Mouse (Mus musculus) olfactory bulb, adult 2 months (tissue): ENCODE data around the gene Cep104. TPM values are rescaled to one million over a fixed set of nuclear protein-coding genes. Genes with fewer than 3 reads are reported as not detected.

Experiments used
- H3K27ac ChIP-seq: fragments of 200-500 bp; 2 replicates; pipeline ENCODE4 v1.5.1; 2012; ENCODE audit warnings: low read depth, low read length; ENCODE audit not compliant: insufficient read depth
- H3K4me1 ChIP-seq: fragments of 200-500 bp; 2 replicates; pipeline ENCODE4 v1.6.1; 2012; ENCODE audit warnings: low read length; ENCODE audit not compliant: control insufficient read depth, insufficient read depth
- H3K4me3 ChIP-seq: fragments of 200-500 bp; 2 replicates; pipeline ENCODE4 v1.5.1; 2012; ENCODE audit warnings: mild to moderate bottlenecking, low read depth, low read length, moderate library complexity; ENCODE audit not compliant: insufficient read depth
- CTCF ChIP-seq: fragments of 200-500 bp; IDR thresholded peaks from 2 replicates; pipeline ENCODE4 v1.5.1; 2012; ENCODE audit warnings: low read depth, mild to moderate bottlenecking, low read length, moderate library complexity; ENCODE audit not compliant: insufficient read depth
- POLR2A ChIP-seq: fragments of 200-500 bp; IDR thresholded peaks from 2 replicates; pipeline ENCODE4 v1.6.1; 2012; ENCODE audit warnings: mild to moderate bottlenecking, low read depth, low read length, moderate library complexity; ENCODE audit not compliant: insufficient read depth
- WGBS: fragments of 180-500 bp; shearing (Covaris S2); methylation state at CpG from one replicate; pipeline ENCODE4 v1.1.7; 2018; 5-methylcytosine and 5-hydroxymethylcytosine counted together
- polyA plus RNA-seq: library from polyadenylated mRNA; stranded (reverse); fragments of >200 nt; gene quantifications from 2 replicates; pipeline ENCODE4 v1.2.4, GENCODE M21; 2012; ENCODE audit warnings: low replicate concordance; ENCODE audit not compliant: missing spikeins, insufficient read depth, insufficient read length

Cep104 gene
- polyA plus RNA-seq, 1 experiment = not detected

DNA sequence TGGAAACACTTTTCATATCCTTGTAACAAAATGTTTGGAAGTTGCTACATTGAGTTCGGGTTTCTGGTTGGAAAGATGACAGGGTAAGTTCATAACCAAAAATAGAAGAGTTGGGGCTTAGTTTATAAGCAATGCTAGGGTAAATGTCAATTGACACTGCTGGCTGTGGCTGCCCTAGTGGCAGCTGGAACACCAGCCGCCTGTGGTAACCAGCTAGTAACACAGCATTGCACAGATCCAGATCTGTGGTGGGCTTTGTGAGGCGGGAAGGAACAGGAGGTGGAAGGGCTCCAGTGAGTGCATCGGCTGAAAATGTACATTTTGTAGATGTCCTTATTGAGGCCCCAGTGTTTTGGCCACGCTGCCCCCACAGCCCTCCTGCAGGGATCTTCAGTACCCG is 774 bp downstream of the Cep104 start:
- 22% methylated on average over 6 of the region's 6 CpGs for WGBS
- H3K27ac ChIP-seq = no peak overlapping the region
- TF ChIP-seq POLR2A (no peak), CTCF (no peak)

DNA sequence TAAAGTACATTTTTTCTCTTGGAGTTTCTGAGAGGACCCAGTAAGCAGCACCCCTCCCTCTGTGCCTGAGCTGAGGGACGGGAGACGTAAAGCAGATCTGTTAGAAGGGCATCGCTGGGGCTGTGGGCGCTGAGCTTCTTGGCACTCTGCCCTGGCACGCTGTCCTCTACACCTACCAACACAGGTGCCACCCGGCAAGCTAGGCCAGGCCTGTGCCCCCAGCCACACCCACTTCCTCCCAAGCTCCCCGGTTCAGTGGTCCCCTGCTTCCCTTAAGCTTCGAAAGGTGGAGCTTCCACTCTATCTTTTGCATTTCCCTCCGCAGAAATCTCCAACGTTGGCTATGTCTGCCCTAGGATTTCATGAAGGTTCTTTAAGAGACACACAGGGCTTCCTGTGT is 4.2 kb downstream of the Cep104 start:
- Histone ChIP-seq H3K4me1 (peaks cover 23% of the 10 kb centered on the region), H3K4me3 (no peak overlapping the region), H3K27ac (no peak overlapping the region)
- no peak for TF ChIP-seq CTCF
- no peak for TF ChIP-seq POLR2A
- 88% methylated on average over 10 of the region's 10 CpGs for WGBS

More for the DNA sequence above, 774 bp downstream of the Cep104 start:
- Histone ChIP-seq H3K4me3 (peak overlapping the region; percentile 44), H3K4me1 (peaks cover 27% of the 10 kb centered on the region)

DNA sequence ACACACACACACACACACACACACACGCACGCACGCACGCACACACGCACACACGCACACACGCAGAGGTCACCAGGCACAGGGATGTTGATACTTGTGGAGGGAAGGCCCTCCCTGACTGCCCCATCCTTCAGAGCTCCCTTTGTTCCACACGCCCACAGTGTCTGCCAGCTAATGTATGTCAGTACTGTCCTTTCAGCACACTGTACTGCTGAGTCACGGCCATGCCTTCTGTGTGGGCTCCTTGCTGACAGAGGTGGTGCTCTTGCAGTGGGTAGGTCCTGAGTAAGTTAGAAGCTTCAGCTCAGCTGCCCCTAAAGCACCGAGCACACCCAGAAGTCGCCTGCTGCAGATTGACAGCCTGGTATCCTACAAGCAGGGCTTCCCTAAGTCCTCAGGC is 5.5 kb downstream of the Cep104 start:
- WGBS = 59% methylated on average over 11 of the region's 11 CpGs
- Histone ChIP-seq H3K4me3 (no peak overlapping the region), H3K27ac (peak overlapping the region; percentile 28; the same call in 1 of the 2 replicates), H3K4me1 (peaks cover 23% of the 10 kb centered on the region)
- TF ChIP-seq POLR2A (no peak), CTCF (no peak)

DNA sequence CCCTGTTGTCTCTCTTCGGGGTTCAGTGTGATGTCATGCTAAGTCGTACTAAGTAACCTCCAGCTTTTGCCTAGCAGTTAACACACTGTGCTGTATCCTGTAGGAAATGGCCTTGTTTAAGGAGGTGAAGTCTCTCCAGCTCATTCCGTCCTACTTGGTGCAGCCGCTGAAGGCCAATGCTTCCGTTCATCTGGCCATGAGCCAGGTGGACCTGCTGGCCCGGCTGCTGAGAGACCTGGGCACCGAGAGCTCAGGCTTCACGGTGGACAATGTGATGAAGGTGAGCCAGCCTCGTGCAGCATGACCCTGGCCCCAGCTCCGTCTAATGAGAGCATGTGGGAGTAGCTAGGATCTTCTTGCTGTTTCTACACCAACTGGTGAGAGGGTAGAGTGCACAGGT is 17.7 kb downstream of the Cep104 start:
- H3K4me1 ChIP-seq = no peaks in the 10 kb centered on the region
- TF ChIP-seq CTCF (no peak), POLR2A (no peak)
- no peak overlapping the region for H3K27ac ChIP-seq
- H3K4me3 ChIP-seq = no peak overlapping the region
- 89% methylated on average over 10 of the region's 10 CpGs for whole genome bisulfite sequencing

DNA sequence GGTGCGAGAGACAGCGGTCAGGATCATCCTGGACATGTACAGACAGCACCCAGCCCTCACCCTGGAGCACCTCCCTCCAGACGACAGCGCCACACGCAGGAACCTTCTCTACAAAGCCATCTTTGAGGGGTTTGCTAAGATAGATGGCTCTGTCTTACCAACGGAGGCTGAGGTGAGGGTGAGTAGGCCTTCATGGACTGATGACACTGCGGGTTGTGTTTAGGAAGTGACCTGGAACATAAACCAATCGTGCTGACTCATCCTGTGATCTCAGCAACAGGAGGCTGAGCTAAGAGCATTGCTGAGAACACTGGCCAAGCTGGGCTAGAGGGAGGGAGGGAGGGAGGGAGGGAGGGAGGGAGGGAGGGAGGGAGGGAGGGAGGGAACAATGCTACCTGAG is 18.5 kb downstream of the Cep104 start:
- Histone ChIP-seq H3K4me1 (no peaks in the 10 kb centered on the region), H3K4me3 (no peak overlapping the region), H3K27ac (no peak overlapping the region)
- WGBS = 91% methylated on average over 8 of the region's 8 CpGs
- TF ChIP-seq POLR2A (no peak), CTCF (no peak)

DNA sequence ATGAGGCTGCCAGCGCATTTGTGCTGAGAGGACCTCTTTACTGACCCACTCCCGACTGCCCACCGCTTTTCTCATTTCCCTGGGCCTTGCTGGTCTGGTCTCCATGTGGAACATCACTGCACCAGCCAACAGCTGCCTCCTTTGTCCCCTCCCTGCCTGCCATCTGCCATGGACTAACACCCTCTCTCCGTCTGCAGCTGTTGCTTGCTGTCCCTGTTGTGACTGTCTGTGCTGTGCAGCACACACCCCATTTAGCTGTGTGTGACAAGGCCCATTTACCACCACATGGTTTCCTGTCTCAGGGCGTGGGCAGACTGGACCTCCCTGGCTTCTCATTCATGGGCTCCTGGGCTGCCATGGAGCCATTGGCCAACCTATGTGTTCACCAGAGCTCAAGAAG is 30.5 kb downstream of the Cep104 start:
- WGBS = 81% methylated on average over 5 of the region's 5 CpGs
- no peak for TF ChIP-seq POLR2A
- no peak for TF ChIP-seq CTCF
- Histone ChIP-seq H3K4me1 (peaks cover 14% of the 10 kb centered on the region), H3K4me3 (no peak overlapping the region), H3K27ac (no peak overlapping the region)

DNA sequence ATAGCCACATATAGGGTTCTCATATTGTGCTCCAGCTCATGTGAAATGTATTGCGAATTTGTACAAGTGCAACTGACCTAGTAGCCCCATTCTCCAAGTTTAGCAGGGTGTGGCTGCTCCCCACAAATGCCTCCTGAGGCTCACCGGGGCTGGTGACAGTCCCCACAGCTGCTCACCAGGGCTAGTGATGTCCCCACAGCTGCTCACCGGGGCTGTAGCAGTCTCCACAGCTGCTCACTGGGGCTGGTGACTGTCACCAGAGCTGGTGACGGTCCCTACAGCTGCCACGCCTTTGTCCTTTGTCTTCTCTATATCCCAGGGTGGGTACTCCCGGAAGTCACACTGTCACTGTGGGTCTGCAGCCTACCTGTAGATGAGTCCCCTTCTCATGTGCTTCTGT is 31.3 kb downstream of the Cep104 start:
- TF ChIP-seq POLR2A (no peak), CTCF (no peak)
- no peak overlapping the region for H3K4me3 ChIP-seq

DNA sequence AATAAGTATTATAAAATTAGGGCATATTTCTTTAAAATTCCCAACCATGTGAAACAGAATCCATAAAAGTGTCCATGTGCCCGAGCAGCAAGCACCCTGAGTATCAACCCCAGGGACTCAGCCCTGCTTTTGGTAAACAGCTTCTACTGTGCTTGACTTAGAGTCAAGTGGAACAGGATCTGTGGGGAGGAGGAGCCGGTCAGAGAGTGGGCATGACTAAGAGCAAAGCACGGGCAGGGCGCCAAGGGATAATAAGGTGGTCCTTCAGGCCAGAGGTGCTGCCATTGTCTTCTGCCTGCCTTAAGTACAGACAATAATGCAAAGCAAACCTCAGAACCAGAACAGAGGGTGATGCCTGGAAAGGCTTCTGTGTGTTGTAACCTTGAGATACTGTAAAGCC is 32.8 kb downstream of the Cep104 start:
- TF ChIP-seq CTCF (no peak), POLR2A (no peak)
- peaks cover 22% of the 10 kb centered on the region for H3K4me1 ChIP-seq
- H3K4me3 ChIP-seq = no peak overlapping the region
- no peak overlapping the region for H3K27ac ChIP-seq
- WGBS = 60% methylated on average over 4 of the region's 4 CpGs

More for the DNA sequence above, 31.3 kb downstream of the Cep104 start:
- Histone ChIP-seq H3K27ac (no peak overlapping the region), H3K4me1 (peaks cover 17% of the 10 kb centered on the region)
- WGBS = 80% methylated on average over 6 of the region's 6 CpGs

DNA sequence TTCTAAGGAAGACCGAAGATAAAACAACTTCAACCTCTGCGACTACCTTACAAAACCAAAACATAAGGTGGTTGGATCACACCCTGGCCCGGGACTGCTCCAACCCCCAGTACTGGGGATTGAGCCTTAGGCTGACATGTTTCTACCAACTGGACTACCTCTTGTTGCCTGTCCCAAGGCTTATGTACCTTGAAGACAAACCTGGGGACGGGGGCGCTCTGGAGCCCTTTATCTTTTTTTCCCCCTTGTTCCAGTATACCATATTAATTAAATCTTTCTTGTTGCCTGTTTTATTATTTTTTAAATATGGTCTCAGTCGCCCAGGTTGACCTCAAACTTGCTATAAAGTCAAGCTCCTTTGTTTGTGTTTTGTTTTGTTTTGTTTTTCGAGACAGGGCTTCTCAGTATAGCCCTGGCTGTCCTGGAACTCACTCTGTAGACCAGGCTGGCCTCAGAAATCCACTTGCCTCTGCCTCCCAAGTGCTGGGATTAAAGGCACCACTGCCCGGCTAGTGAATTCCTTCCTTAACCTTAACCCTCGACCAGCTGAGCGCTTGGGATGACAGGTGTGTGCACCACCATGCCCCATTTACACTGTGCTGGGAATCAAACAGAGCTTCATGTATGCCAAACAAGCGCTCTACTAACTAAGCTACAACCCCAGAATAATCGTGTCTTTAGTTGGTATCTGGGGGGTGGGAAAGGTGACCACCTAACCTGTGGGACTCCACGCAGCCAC is 36.1 kb downstream of the Cep104 start:
- 24% methylated on average over 13 of the region's 13 CpGs for WGBS
- no peak for TF ChIP-seq POLR2A
- TF ChIP-seq CTCF = no peak
- H3K4me3 ChIP-seq = peak overlapping the region; percentile 77

More for the DNA sequence above, 36.1 kb downstream of the Cep104 start:
- Histone ChIP-seq H3K27ac (0 out of 2 replicates have a peak overlapping the region, but pooled peaks have one; percentile 47), H3K4me1 (peaks cover 34% of the 10 kb centered on the region)
